Mouse (Mus musculus) ES-Bruce4 (cell line): ENCODE results near the gene Gm4301. TPM values are rescaled to one million over a fixed set of nuclear protein-coding genes. Genes with fewer than 3 reads are reported as not detected.

Experiments used
- polyA plus RNA-seq: library from polyadenylated mRNA; stranded (reverse); fragments of >200 nt; gene quantifications from 2 replicates; pipeline ENCODE4 v1.2.4, GENCODE M21; 2011; ENCODE audit warnings: low read depth; ENCODE audit not compliant: missing spikeins, insufficient read depth, insufficient read length

Gm4301 gene
- polyA plus RNA-seq, 1 experiment, result not detected

Other genes with a start within 250 kb of the Gm4301 start
- not detected in 2 replicates for gene Gm4302, start 5.2 kb downstream of the Gm4301 start, polyA plus RNA-seq
- gene Gm4303, start 10.3 kb downstream of the Gm4301 start, polyA plus RNA-seq, result not detected in 2 replicates
- gene Gm4305, start 15.4 kb downstream of the Gm4301 start, polyA plus RNA-seq, result not detected in 2 replicates
- not detected in 2 replicates for gene Gm4307, start 25.7 kb downstream of the Gm4301 start, polyA plus RNA-seq
- gene Gm4312, start 46.9 kb downstream of the Gm4301 start, polyA plus RNA-seq, result not detected in 2 replicates
- gene Tmtc3, start 151.7 kb downstream of the Gm4301 start, polyA plus RNA-seq, result 42.7 and 44.4 TPM in 2 replicates
- 25.1 and 28.7 TPM in 2 replicates for gene Cep290, start 151.9 kb downstream of the Gm4301 start, polyA plus RNA-seq